Mouse (Mus musculus): ENCODE measurements around the gene Slc38a6. TPM values are rescaled to one million over a fixed set of nuclear protein-coding genes. Genes with fewer than 3 reads are reported as not detected.

Slc38a6 gene
- total RNA-seq, 2 experiments from 2014 or later: 18.6 to 18.7 TPM

DNA sequence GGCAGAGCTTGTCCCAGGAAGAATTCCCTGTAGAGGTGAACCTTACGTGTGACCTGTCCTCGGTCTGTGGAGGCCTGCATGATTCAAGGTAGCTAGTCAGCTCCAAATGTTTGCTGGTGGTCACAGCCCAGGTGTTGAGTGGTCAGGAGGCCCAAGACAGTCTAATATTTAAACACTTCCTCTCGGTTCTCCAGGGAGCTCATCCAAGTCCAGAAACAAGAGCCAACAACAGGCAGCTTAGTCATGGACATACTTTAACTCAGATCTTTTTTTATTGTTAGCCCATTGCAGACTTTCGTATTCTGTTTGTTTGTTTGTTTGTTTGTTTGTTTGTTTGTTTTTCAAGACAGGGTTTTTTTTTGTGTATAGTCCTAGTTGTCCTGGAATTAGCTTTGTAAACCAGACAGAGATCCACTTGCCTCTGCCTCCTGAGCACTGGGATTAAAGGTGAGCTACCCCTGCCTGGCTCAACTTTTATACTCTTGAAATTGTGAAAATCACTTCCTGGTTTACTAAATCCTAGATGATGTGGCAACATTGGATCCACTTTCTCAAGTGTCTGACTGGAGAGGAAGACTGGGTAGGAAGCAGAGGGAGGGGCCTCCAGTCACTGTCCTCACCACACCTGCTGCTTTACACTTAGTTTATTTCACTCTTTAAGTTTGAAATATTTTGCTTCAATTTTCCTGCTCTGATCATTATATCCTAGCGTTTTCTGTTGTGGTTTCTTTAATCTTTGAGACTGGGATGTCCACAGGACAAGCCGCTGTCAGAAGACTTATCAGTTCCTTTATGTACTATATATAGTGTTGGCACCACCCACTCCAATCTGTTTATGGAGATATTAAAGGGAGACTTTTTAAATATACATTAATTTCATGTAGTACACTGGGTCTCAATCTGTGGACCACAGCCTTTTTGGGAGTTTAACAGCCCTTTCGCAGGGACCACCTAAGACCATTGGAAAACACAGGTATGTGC, 31.4 kb downstream of the Slc38a6 start:
- DNase-seq (ENCODE audit: low spot score in 2 of 2): no peak

- no peak for DNase-seq (ENCODE audit: low spot score in 2 of 2)
These were observed 37.6 kb downstream of the Slc38a6 start for GRCm38 (mm10) chr12:73324180-73324586.

GRCm38 (mm10) chr12:73324742-73325141, 38.2 kb downstream of the Slc38a6 start:
- DNase-seq (ENCODE audit: low spot score in 2 of 2): no peak

DNA sequence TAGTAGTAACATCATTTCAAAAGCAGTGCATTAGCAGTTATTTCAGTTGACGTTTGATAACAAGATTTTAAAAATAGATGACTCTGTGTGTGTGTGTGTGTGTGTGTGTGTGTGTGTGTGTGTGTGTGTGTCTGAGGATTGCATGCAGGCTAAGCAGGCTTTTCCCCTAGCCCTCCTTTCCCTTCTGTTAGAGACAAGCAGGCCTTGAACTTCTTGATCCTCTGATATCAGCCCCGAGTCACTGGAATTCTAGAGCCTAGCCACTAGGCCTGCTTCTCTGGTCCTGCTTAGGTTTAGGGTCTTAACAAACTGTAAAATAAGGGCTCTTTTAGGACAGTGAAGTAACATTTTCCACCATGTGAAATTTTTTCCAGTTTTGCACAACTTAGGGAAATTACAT, 38.6 kb downstream of the Slc38a6 start:
- DNase-seq (ENCODE audit: low spot score in 2 of 2): no peak

- DNase-seq (ENCODE audit: low spot score in 2 of 2): no peak
These were observed 39.0 kb downstream of the Slc38a6 start for GRCm38 (mm10) chr12:73325617-73326016.

DNA sequence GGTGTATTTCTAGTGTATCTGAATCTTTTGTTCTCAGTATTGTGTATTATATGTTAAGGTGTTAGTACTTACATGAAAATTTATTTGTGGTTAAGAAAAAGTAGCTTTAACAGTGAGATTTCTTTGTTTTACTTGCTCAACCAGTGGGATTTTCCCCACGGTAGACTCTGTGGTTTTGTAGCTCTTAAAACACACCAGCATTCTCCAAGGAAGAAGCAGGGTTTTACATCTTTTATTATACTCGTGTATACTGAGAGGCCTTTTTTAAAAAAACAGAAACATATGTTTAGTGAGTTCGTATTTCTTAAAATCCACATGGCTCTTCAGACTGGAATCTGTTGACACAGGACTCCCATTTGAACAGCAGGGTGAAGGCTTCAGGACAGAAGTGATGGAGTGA, 40.8 kb downstream of the Slc38a6 start:
- DNase-seq (ENCODE audit: low spot score in 2 of 2): no peak

DNA sequence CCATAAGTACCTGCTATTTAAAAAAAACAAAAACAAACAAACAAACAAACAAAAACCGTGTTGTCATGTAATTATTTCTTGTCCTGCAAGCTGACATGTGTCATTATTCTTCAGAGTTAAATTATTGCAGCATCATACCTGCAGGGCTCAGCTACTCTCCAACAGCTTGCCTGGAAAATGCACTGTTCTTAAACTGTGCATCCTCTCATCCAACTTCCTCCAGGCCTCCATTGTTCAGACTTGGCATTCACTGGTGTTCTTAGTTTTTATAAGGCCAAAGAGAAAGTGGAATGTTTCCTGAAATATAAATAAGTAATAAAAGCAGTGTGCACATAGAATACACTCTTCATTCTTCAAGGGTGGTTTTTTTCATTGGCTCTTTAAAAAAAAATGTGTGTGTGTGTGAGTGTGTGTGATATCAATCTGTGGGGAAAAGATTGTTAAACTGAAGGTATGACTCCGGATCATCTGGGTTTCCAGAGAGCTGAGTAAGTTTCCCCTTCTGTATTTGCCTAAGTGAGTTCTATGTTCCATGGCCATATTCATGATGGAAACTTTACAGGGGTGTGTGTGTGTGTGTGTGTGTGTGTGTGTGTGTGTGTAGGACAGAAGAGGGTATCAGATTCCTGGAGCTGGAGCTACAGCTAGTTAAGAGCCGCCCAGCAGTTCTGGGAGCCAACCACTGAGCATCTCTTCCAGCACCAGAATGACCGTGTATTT, 42.0 kb downstream of the Slc38a6 start:
- DNase-seq (ENCODE audit: low spot score in 2 of 2): no peak

- no peak for DNase-seq (ENCODE audit: low spot score in 2 of 2)
These were observed 43.7 kb downstream of the Slc38a6 start for GRCm38 (mm10) chr12:73330236-73330635.

GRCm38 (mm10) chr12:73332701-73333100, 46.1 kb downstream of the Slc38a6 start:
- DNase-seq (ENCODE audit: low spot score in 2 of 2): no peak

DNA sequence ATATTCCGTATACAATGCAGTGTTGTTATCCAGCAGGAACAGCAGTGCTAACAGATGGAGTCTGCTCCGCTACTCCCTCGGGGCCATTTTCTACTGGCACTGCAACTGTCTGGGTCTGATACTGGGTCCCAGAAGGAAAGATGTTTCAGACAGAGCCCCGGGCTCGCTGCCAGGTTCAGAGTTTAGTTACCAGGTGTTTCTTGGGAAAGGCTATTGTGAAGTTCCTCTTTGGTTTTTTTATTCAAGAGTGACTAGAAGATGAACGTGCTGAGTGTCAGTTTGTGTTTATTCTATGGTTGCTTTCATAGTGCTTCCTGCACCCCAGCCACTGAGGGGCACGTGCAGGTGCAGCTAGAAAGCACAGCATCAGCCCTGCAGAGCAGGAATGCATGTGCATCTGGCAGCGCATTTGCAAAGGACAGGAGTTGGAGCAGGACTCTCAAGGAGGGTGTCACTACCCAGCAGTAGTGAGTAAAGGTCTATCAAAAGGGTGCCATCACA, 47.5 kb downstream of the Slc38a6 start:
- no peak for DNase-seq (ENCODE audit: low spot score in 2 of 2)

GRCm38 (mm10) chr12:73337127-73337526, 50.5 kb downstream of the Slc38a6 start:
- DNase-seq (ENCODE audit: low spot score in 2 of 2): no peak

GRCm38 (mm10) chr12:73340642-73341293, 54.2 kb downstream of the Slc38a6 start:
- no peak for DNase-seq (ENCODE audit: low spot score in 2 of 2)

GRCm38 (mm10) chr12:73341703-73342663, 55.4 kb downstream of the Slc38a6 start:
- DNase-seq (ENCODE audit: low spot score in 2 of 2): no peak

GRCm38 (mm10) chr12:73344300-73344699, 57.7 kb downstream of the Slc38a6 start:
- no peak for DNase-seq (ENCODE audit: low spot score in 2 of 2)

- no peak for DNase-seq (ENCODE audit: low spot score in 2 of 2)
These were observed 58.6 kb downstream of the Slc38a6 start for GRCm38 (mm10) chr12:73345157-73345556.

DNA sequence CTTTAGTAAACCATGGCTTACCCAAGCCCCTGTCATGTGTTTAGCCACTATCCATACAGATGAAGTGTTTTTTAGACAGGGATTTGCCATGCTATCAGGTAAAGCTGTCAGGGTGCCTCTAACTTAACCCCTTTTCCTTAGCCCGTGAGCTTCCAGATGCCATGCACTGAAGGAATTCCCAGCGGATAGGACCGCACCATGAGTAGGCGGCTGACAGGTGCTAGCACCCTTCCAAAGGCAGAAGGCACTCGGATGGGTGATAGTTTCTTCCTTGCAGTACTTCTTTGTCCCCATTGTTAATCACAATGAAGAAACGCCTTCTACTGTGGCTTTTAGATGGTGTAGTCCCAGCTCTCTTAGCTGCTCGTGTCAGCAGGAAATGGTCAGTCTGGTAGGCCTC, 60.6 kb downstream of the Slc38a6 start:
- DNase-seq (ENCODE audit: low spot score in 2 of 2): no peak

GRCm38 (mm10) chr12:73350466-73350865, 63.9 kb downstream of the Slc38a6 start:
- DNase-seq (ENCODE audit: low spot score in 2 of 2): no peak

DNA sequence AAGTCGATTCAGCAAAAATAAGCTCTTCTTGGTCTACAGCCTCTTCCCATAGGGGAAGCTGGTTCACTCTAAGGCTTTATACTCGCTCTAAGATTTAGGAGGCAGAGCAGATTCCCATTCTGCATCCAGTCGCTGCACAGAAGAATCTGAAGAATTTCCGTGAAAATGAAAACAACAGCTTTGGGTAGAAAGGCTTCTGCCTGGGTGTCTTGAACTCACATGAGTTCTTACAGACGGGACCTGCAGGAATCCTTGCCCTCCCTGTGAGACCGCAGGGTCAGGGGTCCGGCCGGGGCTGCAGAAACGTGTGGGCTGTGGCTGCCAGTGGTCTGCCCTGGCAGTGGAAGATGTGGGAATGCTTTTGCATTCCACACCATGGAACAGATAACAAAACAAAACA, 64.4 kb downstream of the Slc38a6 start:
- DNase-seq (ENCODE audit: low spot score in 2 of 2): no peak

GRCm38 (mm10) chr12:73351746-73352145, 65.2 kb downstream of the Slc38a6 start:
- DNase-seq (ENCODE audit: low spot score in 2 of 2): no peak

DNA sequence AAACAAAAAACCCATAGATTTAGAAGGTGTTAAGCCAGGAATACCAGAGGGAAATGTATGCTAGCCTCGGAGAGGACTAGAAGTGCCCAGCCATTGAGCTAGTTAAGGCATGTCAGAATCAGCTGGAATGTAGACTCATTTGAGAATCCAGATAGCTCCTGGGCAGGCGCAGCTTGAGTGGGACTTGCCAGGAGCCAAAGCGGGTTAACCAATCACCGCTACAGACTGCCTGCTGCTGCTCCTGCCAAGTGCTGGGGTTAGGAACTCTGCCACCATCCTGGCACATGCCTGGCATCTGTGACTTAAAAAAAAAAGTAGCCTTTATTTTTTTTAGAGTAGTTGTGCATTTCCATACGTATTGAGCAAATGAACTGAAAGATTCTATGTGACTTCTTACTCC, 66.8 kb downstream of the Slc38a6 start:
- no peak for DNase-seq (ENCODE audit: low spot score in 2 of 2)
